In the genomic region with DNA sequence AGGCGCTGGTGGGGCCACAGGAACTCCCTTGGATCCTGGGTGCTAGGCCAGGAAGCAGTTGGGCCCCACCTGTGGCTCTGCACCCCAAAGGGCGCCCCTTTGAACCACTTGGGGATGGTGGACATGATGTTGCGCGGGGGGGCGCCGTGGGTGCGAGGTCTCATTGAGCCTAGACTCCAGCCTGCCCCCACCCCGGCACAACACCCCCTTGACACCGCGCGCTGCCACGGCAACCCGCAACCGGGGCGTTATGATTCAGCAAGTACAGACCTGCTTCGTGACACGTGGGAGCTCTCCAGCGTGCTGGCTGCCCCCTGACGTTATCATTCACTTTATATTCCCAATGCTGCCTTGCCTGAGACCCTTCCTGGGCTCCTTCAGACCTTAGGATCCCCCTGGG, we compare ENCODE assay signal across 9 mouse cellular contexts. TPM values are rescaled to one million over a fixed set of nuclear protein-coding genes. Genes with fewer than 3 reads are reported as not detected.
A peak's percentile ranks its signal among the peaks of the same experiment; 100 is the strongest.
DNase-seq lines count a peak whose midpoint lies in the region; ATAC-seq and TF ChIP-seq lines count a peak whose summit lies in the region.
"Had no signal": no experiment of that assay in that cellular context is flagged by ENCODE, and none has a peak within 500 bp of the region (broad histone marks: within the 10 kb centered on the region; RNA-seq: fewer than 3 reads in every experiment).

Gene Lexm, minus strand, starts transcription at position 186 of the 400 bp plus-strand sequence.

- no peak for TF ChIP-seq CTCF in ES-Bruce4 (IDR thresholded peaks at IDR 0.05; ENCODE audit: low read depth, low read length)
- no peak for TF ChIP-seq CTCF in stomach, postnatal 0 days (IDR thresholded peaks at IDR 0.05; ENCODE audit: low read depth)
- TF ChIP-seq CTCF in lung, adult 2 months (IDR thresholded peaks at IDR 0.05; ENCODE audit: insufficient read depth, low read length): no peak

- H3K27ac ChIP-seq in ES-Bruce4 (ENCODE audit: insufficient read depth, low read length): no peak within 1 kb of the TSS
- H3K27ac ChIP-seq in forebrain, embryonic 13.5 days: no peak within 1 kb of the TSS
- H3K27ac ChIP-seq in liver, embryonic 12.5 days: 0 out of 2 replicates have a peak within 1 kb of the TSS, but pooled peaks have one; percentile 14
- H3K27ac ChIP-seq in stomach, postnatal 0 days (replicated peaks): no peak within 1 kb of the TSS

- peak within 1 kb of the TSS; percentile 53 for H3K4me2 ChIP-seq in forebrain, embryonic 13.5 days
- peak within 1 kb of the TSS; percentile 67 for H3K4me2 ChIP-seq in liver, embryonic 12.5 days
- peak within 1 kb of the TSS; percentile 45 for H3K4me2 ChIP-seq in stomach, postnatal 0 days (replicated peaks; ENCODE audit: low read depth)

- peaks cover 5% of the 10 kb centered on the region; the same call in 1 of the 2 replicates for H3K9me3 ChIP-seq in erythroblast, embryonic 14.5 days (ENCODE audit: control insufficient read depth, low read length)
- no peaks in the 10 kb centered on the region for H3K9me3 ChIP-seq in ES-Bruce4 (replicated peaks; ENCODE audit: control insufficient read depth, insufficient read depth, low read length, poor library complexity, severe bottlenecking)
- no peaks in the 10 kb centered on the region for H3K9me3 ChIP-seq in forebrain, embryonic 13.5 days (replicated peaks)
- H3K9me3 ChIP-seq in liver, embryonic 12.5 days (replicated peaks): no peaks in the 10 kb centered on the region
- no peaks in the 10 kb centered on the region for H3K9me3 ChIP-seq in stomach, postnatal 0 days (ENCODE audit: control insufficient read depth, low read length)

- no peak for ATAC-seq in erythroblast, adult 5-6 weeks (replicated peaks; ENCODE audit: low FRiP score, poor library complexity, severe bottlenecking)
- ATAC-seq in forebrain, embryonic 13.5 days: no peak
- ATAC-seq in liver, embryonic 12.5 days: peak; percentile 48; the same call in 1 of the 2 replicates
- ATAC-seq in stomach, postnatal 0 days (ENCODE audit: low FRiP score, low TSS enrichment): no peak

- TF ChIP-seq POLR2A in ES-Bruce4 (IDR thresholded peaks at IDR 0.05; ENCODE audit: insufficient read depth, low read length): no peak
- no peak for TF ChIP-seq POLR2A in lung, adult 2 months (IDR thresholded peaks at IDR 0.05; ENCODE audit: borderline replicate concordance, extremely low read depth, low read depth, low read length)

- H3K9ac ChIP-seq in ES-Bruce4 (ENCODE audit: low read depth, poor library complexity, severe bottlenecking): peak within 1 kb of the TSS; percentile 69
- peak within 1 kb of the TSS; percentile 30; the same call in 1 of the 2 replicates for H3K9ac ChIP-seq in forebrain, embryonic 13.5 days
- no peak within 1 kb of the TSS; the same call in 1 of the 2 replicates for H3K9ac ChIP-seq in liver, embryonic 12.5 days
- H3K9ac ChIP-seq in stomach, postnatal 0 days (ENCODE audit: low read length): no peak within 1 kb of the TSS

- peak; percentile 51 for DNase-seq in stomach, postnatal 0 days (ENCODE audit: low spot score)
- no peak for DNase-seq in B cell, adult 2 months
- DNase-seq in lung, adult 2 months: no peak

- H3K27me3 ChIP-seq in erythroblast, embryonic 14.5 days (ENCODE audit: control insufficient read depth): peaks cover 31% of the 10 kb centered on the region
- no peaks in the 10 kb centered on the region for H3K27me3 ChIP-seq in ES-Bruce4 (ENCODE audit: control insufficient read depth, insufficient read depth, low read length, poor library complexity, severe bottlenecking)
- peaks cover 25% of the 10 kb centered on the region for H3K27me3 ChIP-seq in forebrain, embryonic 13.5 days
- peaks cover 58% of the 10 kb centered on the region for H3K27me3 ChIP-seq in liver, embryonic 12.5 days (replicated peaks)
- H3K27me3 ChIP-seq in stomach, postnatal 0 days (ENCODE audit: control insufficient read depth, insufficient read depth, low read length): no peaks in the 10 kb centered on the region

- peaks cover 52% of the 10 kb centered on the region for H3K4me1 ChIP-seq in erythroblast, embryonic 14.5 days (ENCODE audit: control insufficient read depth)
- H3K4me1 ChIP-seq in ES-Bruce4 (ENCODE audit: control insufficient read depth, insufficient read depth, low read length): peaks cover 2% of the 10 kb centered on the region
- peaks cover 9% of the 10 kb centered on the region for H3K4me1 ChIP-seq in forebrain, embryonic 13.5 days
- peaks cover 52% of the 10 kb centered on the region for H3K4me1 ChIP-seq in liver, embryonic 12.5 days
- no peaks in the 10 kb centered on the region; the same call in 1 of the 2 replicates for H3K4me1 ChIP-seq in stomach, postnatal 0 days (replicated peaks; ENCODE audit: control insufficient read depth, insufficient read depth)
- H3K4me1 ChIP-seq in lung, adult 2 months (ENCODE audit: control insufficient read depth, insufficient read depth, low read length): no peaks in the 10 kb centered on the region

- TF ChIP-seq EP300 in ES-Bruce4 (IDR thresholded peaks at IDR 0.05; ENCODE audit: insufficient read depth, low read depth, low read length): no peak
- TF ChIP-seq EP300 in stomach, postnatal 0 days (optimal IDR thresholded peaks at IDR 0.05): no peak

- H3K4me3 ChIP-seq in erythroblast, embryonic 14.5 days (replicated peaks): peak within 1 kb of the TSS; percentile 6
- H3K4me3 ChIP-seq in ES-Bruce4 (ENCODE audit: low read depth, low read length): peak within 1 kb of the TSS; percentile 8; the same call in 1 of the 2 replicates
- peak within 1 kb of the TSS; percentile 12; the same call in 1 of the 2 replicates for H3K4me3 ChIP-seq in forebrain, embryonic 13.5 days
- peak within 1 kb of the TSS; percentile 15 for H3K4me3 ChIP-seq in liver, embryonic 12.5 days
- no peak within 1 kb of the TSS for H3K4me3 ChIP-seq in stomach, postnatal 0 days (ENCODE audit: low read depth, low read length)
- no peak within 1 kb of the TSS for H3K4me3 ChIP-seq in lung, adult 2 months (replicated peaks; ENCODE audit: extremely low read depth, low read depth, low read length)

- under 1% methylated on average over 18 of the region's 19 CpGs for WGBS in forebrain, embryonic 13.5 days
- 3% methylated on average over 18 of the region's 19 CpGs for WGBS in liver, embryonic 12.5 days (ENCODE audit: insufficient replicate concordance)
- 1% methylated on average over 18 of the region's 19 CpGs for WGBS in stomach, postnatal 0 days
- WGBS in lung, adult 2 months: 2% methylated on average over 19 of the region's 19 CpGs

- no peaks in the 10 kb centered on the region for H3K36me3 ChIP-seq in erythroblast, embryonic 14.5 days (ENCODE audit: control insufficient read depth)
- H3K36me3 ChIP-seq in ES-Bruce4 (ENCODE audit: control insufficient read depth, insufficient read depth, low read length, poor library complexity, severe bottlenecking): no peaks in the 10 kb centered on the region
- H3K36me3 ChIP-seq in forebrain, embryonic 13.5 days (ENCODE audit: poor library complexity, severe bottlenecking): no peaks in the 10 kb centered on the region
- no peaks in the 10 kb centered on the region for H3K36me3 ChIP-seq in liver, embryonic 12.5 days
- H3K36me3 ChIP-seq in stomach, postnatal 0 days (ENCODE audit: control insufficient read depth, insufficient read depth, low read length): no peaks in the 10 kb centered on the region

RNA-seq across cellular contexts. Expression of gene Lexm, which starts in this region (rescaled TPM):
- polyA plus RNA-seq in erythroblast, embryonic 14.5 days (2012): not detected in 2 replicates
- not detected in 2 replicates for total RNA-seq in erythroblast, adult 5-6 weeks (2015; ENCODE audit: low replicate concordance)
- total RNA-seq in erythroblast, adult 5-6 weeks (2017; ENCODE audit: low replicate concordance): not detected in 2 replicates
- 1.3 and 2.0 TPM in 2 replicates for polyA plus RNA-seq in ES-Bruce4 (2011; ENCODE audit: insufficient read depth, insufficient read length, low read depth, missing spikeins)
- polyA plus RNA-seq in forebrain, embryonic 13.5 days (2015; fragmentation: Nextera tagmentation; extraction: Ambion mirVana): 0.20 TPM in 1 of 2 replicates, not detected in the other
- 0.17 and 0.26 TPM in 2 replicates for polyA plus RNA-seq in liver, embryonic 12.5 days (2016; fragmentation: Nextera tagmentation; extraction: Ambion mirVana)
- polyA plus RNA-seq in stomach, postnatal 0 days (2015; fragmentation: Nextera tagmentation; extraction: Ambion mirVana): 0.08 TPM in 1 of 2 replicates, not detected in the other
- 0.11 TPM in 1 of 2 replicates, not detected in the other for polyA plus RNA-seq in lung, adult 2 months (2012; rRNA removed)
- total RNA-seq: layer of hippocampus, adult 18-20 months had no signal

Comparison
In these comparisons a context has a peak if more than half of its experiments do, and no peak if none do; other contexts are left out.
1. Peak in ATAC-seq, H3K4me3 ChIP-seq, H3K27ac ChIP-seq and H3K4me2 ChIP-seq in liver, embryonic 12.5 days; RNA of the gene not detected or under 1 TPM.
2. Peak in DNase-seq and H3K4me2 ChIP-seq in stomach, postnatal 0 days; RNA of the gene not detected or under 1 TPM.
3. H3K4me3 ChIP-seq: peak in erythroblast, embryonic 14.5 days (single experiment), ES-Bruce4 (single experiment) and forebrain, embryonic 13.5 days (single experiment); none in stomach, postnatal 0 days (single experiment) and lung, adult 2 months (single experiment).
4. H3K9ac ChIP-seq: peak in ES-Bruce4 (single experiment) and forebrain, embryonic 13.5 days (single experiment); none in liver, embryonic 12.5 days (single experiment) and stomach, postnatal 0 days (single experiment).
5. Peak in every context shown above with its lines, with median percentiles within 50 percentile points of each other: H3K4me2 ChIP-seq.